Mouse (Mus musculus) hindbrain, embryonic 15.5 days (tissue): ENCODE measurements around the gene St6galnac3. TPM values are rescaled to one million over a fixed set of nuclear protein-coding genes. Genes with fewer than 3 reads are reported as not detected.

Experiments used
- ATAC-seq: fragments of 200-750 bp; cut with Nextera tagmentation; 2 replicates; pipeline ENCODE4 v1.8.0; 2017; ENCODE audit warnings: low read depth, moderate number of reproducible peaks, moderate TSS enrichment; ENCODE audit not compliant: low FRiP score
- H3K27ac ChIP-seq: fragments of 300-500 bp; sonication (generic); replicated peaks from 2 replicates; pipeline ENCODE4 v1.5.1; 2015; ENCODE audit warnings: mild to moderate bottlenecking, inconsistent platforms
- H3K27me3 ChIP-seq: fragments of 300-500 bp; sonication (generic); 2 replicates; pipeline ENCODE4 v1.6.1; 2015; ENCODE audit warnings: control low read depth, inconsistent platforms
- H3K36me3 ChIP-seq: fragments of 300-500 bp; sonication (generic); 2 replicates; pipeline ENCODE4 v1.6.1; 2015; ENCODE audit warnings: control low read depth, inconsistent platforms
- H3K4me1 ChIP-seq: fragments of 300-500 bp; sonication (generic); replicated peaks from 2 replicates; pipeline ENCODE4 v1.6.1; 2015; ENCODE audit warnings: control low read depth, inconsistent platforms
- H3K4me2 ChIP-seq: fragments of 300-500 bp; sonication (generic); 2 replicates; pipeline ENCODE4 v1.6.1; 2015; ENCODE audit warnings: moderate library complexity, mild to moderate bottlenecking, inconsistent platforms
- H3K4me3 ChIP-seq: fragments of 300-500 bp; sonication (generic); 2 replicates; pipeline ENCODE4 v1.5.1; 2015; ENCODE audit warnings: mild to moderate bottlenecking, inconsistent platforms
- H3K9ac ChIP-seq: fragments of 300-500 bp; sonication (generic); 2 replicates; pipeline ENCODE4 v1.6.1; 2015; ENCODE audit warnings: inconsistent platforms
- H3K9me3 ChIP-seq: fragments of 300-500 bp; sonication (generic); 2 replicates; pipeline ENCODE4 v1.6.1; 2016; ENCODE audit warnings: control low read depth, inconsistent platforms
- WGBS: fragments of 180-500 bp; shearing (Covaris S2); methylation state at CpG from one replicate; pipeline ENCODE4 v1.1.7; 2015; 5-methylcytosine and 5-hydroxymethylcytosine counted together
- polyA plus RNA-seq: library from polyadenylated mRNA; unstranded; fragments of >200 nt; fragmentation: Nextera tagmentation; extraction: Ambion mirVana; gene quantifications from 2 replicates; pipeline ENCODE4 v1.2.1, GENCODE M21; 2015

The St6galnac3 gene
- polyA plus RNA-seq, 1 experiment from 2014 or later = 23.1 TPM

DNA sequence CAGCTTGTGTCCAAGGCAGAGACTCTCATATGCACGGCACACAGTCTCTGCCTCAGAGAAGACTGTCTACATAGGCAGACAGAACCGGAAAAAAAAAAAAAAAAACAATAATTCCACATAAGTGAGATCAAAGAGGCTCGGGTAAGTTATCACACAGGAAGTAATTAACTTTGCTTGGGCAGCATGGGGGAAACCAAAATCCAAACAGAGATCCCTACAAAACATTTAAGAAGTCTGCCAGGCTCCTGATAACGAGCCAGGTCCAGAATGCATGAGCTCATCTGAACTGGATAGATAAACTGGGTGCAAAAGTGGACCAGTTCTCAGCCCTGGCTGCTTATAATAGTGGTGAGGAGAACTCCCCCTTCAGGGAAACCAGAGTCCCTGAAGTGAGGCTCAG is 484.6 kb downstream of the St6galnac3 start:
- H3K27ac ChIP-seq = no peak overlapping the region
- no peak for ATAC-seq
- peaks cover 3% of the 10 kb centered on the region; the same call in 1 of the 2 replicates for H3K4me1 ChIP-seq
- H3K4me2 ChIP-seq = no peak overlapping the region
- no peaks in the 10 kb centered on the region for H3K27me3 ChIP-seq
- WGBS = 59% methylated on average over 4 of the region's 4 CpGs
- H3K4me3 ChIP-seq = no peak overlapping the region
- H3K36me3 ChIP-seq = no peaks in the 10 kb centered on the region
- H3K9me3 ChIP-seq = no peaks in the 10 kb centered on the region
- no peak overlapping the region for H3K9ac ChIP-seq

DNA sequence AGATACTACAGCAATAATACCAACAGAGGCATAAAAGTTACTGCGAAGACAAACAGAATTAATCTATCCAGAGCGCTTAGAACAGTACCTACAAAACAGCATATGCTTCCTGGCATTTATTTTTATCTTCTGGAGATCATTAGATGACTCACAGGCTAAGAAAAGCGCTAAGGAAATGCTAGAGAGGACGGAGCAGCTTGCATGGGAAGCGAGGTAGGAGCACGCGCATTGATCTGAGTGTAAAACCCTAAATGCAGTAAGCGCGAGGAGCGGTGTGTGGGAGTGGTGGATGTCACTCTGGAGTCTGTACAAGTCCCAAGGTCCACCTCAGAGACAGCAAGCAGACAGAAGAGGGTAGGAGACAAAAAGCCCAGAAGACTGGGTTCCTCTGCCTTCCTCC is 486.6 kb downstream of the St6galnac3 start:
- Histone ChIP-seq H3K36me3 (no peaks in the 10 kb centered on the region), H3K27me3 (no peaks in the 10 kb centered on the region), H3K4me1 (peaks cover 3% of the 10 kb centered on the region; the same call in 1 of the 2 replicates), H3K4me2 (no peak overlapping the region), H3K9me3 (no peaks in the 10 kb centered on the region), H3K9ac (no peak overlapping the region), H3K27ac (no peak overlapping the region), H3K4me3 (no peak overlapping the region)
- ATAC-seq = no peak
- WGBS = 91% methylated on average over 10 of the region's 10 CpGs

DNA sequence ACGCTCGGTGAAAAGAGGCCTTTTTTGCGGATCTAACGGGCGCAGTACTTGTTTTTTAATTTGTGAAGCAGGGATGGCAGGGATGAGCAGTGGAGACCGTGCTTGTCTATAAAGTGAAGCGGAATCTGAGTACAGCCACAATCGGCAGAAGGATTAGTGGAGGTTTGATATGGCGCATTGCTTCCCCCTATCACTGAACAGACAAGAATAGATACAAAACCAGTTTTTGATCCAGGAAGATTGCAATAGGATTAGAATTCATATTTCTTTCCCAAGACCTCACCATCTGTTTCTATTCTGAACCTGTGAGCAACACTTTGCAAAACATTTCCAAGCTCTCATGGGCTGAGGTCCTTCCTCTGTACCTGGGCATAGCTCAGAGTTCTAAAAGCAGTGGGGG is 488.7 kb downstream of the St6galnac3 start:
- WGBS = 90% methylated on average over 9 of the region's 9 CpGs
- no peak overlapping the region for H3K27ac ChIP-seq
- peaks cover 3% of the 10 kb centered on the region; the same call in 1 of the 2 replicates for H3K4me1 ChIP-seq
- no peaks in the 10 kb centered on the region for H3K9me3 ChIP-seq
- no peak for ATAC-seq
- H3K9ac ChIP-seq = no peak overlapping the region
- H3K4me2 ChIP-seq = no peak overlapping the region
- no peaks in the 10 kb centered on the region for H3K27me3 ChIP-seq
- no peak overlapping the region for H3K4me3 ChIP-seq
- no peaks in the 10 kb centered on the region for H3K36me3 ChIP-seq

DNA sequence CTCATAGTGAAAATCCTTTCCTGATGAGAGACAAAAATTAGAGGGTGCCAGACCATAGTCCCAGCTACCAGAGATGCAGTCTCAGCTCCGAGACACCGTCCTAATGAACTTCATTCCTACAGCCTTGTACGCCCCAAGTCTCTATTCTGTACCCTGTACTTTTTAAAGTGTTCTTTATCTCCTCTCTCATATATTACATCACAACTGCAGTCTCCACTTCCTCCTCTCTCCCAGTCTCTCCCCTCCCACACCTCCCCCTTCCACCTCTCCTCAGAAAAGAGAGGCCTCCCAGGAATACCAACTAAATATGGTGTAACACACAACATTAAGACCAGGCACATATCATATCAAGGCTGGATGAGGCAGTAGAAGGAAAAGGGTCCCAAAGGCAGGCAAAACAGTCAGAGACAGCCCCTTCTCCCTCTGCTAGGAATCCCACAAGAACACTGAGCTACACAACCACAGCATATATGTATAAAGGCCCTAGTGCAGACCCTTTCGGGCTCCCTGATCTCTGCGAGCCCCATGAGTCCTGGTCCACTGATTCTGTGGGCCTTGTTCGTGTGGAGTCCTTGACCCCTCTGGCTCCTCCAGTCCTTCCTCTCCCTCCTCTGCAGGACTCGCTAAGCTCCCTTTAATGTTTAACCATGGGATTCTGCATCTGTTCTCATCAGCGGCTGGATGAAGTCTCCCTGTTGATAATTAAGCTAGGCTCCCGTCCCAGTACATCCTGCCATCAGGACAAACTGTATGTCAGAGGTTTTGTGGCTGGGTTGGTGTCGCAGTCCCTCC is 502.2 kb downstream of the St6galnac3 start:
- Histone ChIP-seq H3K27ac (no peak overlapping the region), H3K4me3 (no peak overlapping the region), H3K4me2 (no peak overlapping the region), H3K36me3 (no peaks in the 10 kb centered on the region), H3K9ac (no peak overlapping the region), H3K9me3 (no peaks in the 10 kb centered on the region), H3K27me3 (no peaks in the 10 kb centered on the region), H3K4me1 (no peaks in the 10 kb centered on the region)
- WGBS = 79% methylated on average over 10 of the region's 10 CpGs
- no peak for ATAC-seq

- WGBS = 90% methylated on average over 2 of the region's 2 CpGs
- H3K27me3 ChIP-seq = no peaks in the 10 kb centered on the region
- H3K36me3 ChIP-seq = no peaks in the 10 kb centered on the region
- ATAC-seq = no peak
- no peak overlapping the region for H3K9ac ChIP-seq
- H3K9me3 ChIP-seq = no peaks in the 10 kb centered on the region
- H3K4me1 ChIP-seq = no peaks in the 10 kb centered on the region
- no peak overlapping the region for H3K27ac ChIP-seq
- H3K4me3 ChIP-seq = no peak overlapping the region
- H3K4me2 ChIP-seq = no peak overlapping the region
These were observed 505.6 kb downstream of the St6galnac3 start for GRCm38 (mm10) chr3:153219391-153219790.

DNA sequence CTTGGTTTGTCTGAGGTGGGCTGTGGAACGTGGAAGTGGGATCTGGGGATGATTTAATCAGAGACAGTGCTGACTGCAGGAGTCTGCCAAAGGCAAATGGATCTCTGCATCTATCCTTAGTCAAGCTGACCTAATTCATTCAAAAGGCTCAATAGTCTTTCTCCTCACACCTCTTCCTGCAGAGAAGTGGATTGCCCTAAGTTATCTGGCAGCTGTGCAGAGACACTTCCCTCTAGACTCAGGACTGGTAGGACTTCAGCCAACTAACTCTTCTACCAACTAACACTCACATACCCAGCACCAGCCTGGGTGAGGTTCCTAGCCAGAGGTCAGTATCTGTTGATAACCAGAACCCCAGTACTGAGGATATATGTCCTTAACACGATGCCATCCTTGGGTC is 516.8 kb downstream of the St6galnac3 start:
- Histone ChIP-seq H3K9me3 (no peaks in the 10 kb centered on the region), H3K36me3 (no peaks in the 10 kb centered on the region), H3K27ac (no peak overlapping the region), H3K4me3 (no peak overlapping the region), H3K9ac (no peak overlapping the region), H3K4me1 (0 out of 2 replicates have a peak, but pooled peaks cover 3% of the 10 kb centered on the region), H3K27me3 (no peaks in the 10 kb centered on the region), H3K4me2 (no peak overlapping the region)
- no peak for ATAC-seq
- 76% methylated on average over 2 of the region's 2 CpGs for WGBS

DNA sequence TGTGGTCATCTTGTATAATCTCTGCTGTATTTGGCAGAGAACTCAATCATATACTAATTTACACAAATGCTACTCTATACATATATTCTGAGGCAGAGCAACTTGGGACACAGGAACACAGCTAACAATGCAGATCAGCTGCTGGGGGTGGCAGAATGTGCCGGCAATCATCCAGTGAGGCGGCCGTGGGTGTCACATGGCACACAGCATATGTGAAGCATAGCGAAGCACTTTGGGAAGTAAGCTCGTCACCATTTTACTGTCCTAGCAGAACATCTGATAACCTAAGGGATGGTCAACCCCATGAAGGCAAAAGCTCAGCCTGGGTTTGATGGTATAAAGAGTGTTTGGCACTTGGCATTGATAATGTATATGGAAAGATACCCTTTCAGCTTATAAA is 520.9 kb downstream of the St6galnac3 start:
- Histone ChIP-seq H3K4me1 (peaks cover 5% of the 10 kb centered on the region; the same call in 1 of the 2 replicates), H3K4me3 (no peak overlapping the region), H3K9me3 (no peaks in the 10 kb centered on the region), H3K36me3 (no peaks in the 10 kb centered on the region), H3K9ac (no peak overlapping the region), H3K27me3 (no peaks in the 10 kb centered on the region), H3K4me2 (no peak overlapping the region), H3K27ac (no peak overlapping the region)
- 91% methylated on average over 5 of the region's 5 CpGs for WGBS
- ATAC-seq = no peak

DNA sequence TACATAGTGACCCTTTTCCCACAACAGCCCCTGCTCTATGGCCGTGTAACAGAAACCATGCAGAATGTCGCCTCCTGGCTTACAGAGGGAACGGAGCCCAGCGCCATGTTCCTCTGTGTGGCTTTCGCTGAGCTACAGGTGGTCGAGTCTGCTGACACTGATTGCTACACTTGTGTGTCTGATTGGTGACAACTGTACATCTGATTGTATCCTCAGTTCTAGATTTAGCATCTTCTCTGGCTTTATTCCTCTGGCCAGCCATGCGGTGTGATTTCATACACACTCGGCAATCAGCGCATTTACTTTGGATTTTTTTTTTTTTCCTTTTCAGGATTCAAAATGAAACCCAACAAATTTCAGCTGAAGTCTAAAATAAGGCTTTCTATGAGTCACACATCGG is 523.1 kb downstream of the St6galnac3 start:
- no peak for ATAC-seq
- Histone ChIP-seq H3K9me3 (no peaks in the 10 kb centered on the region), H3K27me3 (no peaks in the 10 kb centered on the region), H3K4me2 (no peak overlapping the region), H3K36me3 (no peaks in the 10 kb centered on the region), H3K27ac (no peak overlapping the region), H3K9ac (no peak overlapping the region), H3K4me1 (peaks cover 5% of the 10 kb centered on the region; the same call in 1 of the 2 replicates), H3K4me3 (no peak overlapping the region)
- WGBS = 94% methylated on average over 10 of the region's 10 CpGs

GRCm38 (mm10) chr3:153200801-153201200 is 524.2 kb downstream of the St6galnac3 start:
- Histone ChIP-seq H3K36me3 (no peaks in the 10 kb centered on the region), H3K4me2 (no peak overlapping the region), H3K9ac (no peak overlapping the region), H3K27me3 (no peaks in the 10 kb centered on the region), H3K27ac (no peak overlapping the region), H3K4me1 (peaks cover 5% of the 10 kb centered on the region; the same call in 1 of the 2 replicates), H3K9me3 (no peaks in the 10 kb centered on the region), H3K4me3 (no peak overlapping the region)
- ATAC-seq = no peak
- WGBS = 91% methylated on average over 12 of the region's 12 CpGs

DNA sequence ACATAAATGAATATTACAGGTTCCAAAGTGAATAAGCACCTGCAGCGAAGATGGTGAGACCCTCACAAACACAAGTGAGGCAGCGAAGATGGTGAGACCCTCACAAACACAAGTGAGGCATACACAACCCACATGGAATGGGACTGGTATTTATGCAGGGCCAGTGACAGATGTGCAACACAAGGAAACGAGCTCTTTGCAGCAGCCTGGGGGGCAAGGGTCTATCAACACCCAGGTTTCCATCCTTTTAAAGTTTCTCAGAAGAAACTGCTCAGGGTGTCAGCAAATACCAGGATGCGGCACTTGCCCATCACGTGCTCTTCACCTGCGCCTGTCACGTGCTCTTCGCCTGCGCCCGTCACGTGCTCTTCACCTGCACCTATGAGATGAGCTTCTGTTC is 524.9 kb downstream of the St6galnac3 start:
- Histone ChIP-seq H3K9me3 (no peaks in the 10 kb centered on the region), H3K27ac (no peak overlapping the region), H3K4me2 (no peak overlapping the region), H3K36me3 (no peaks in the 10 kb centered on the region), H3K4me1 (peaks cover 5% of the 10 kb centered on the region; the same call in 1 of the 2 replicates), H3K4me3 (no peak overlapping the region), H3K9ac (no peak overlapping the region), H3K27me3 (no peaks in the 10 kb centered on the region)
- 93% methylated on average over 11 of the region's 11 CpGs for WGBS
- no peak for ATAC-seq

- H3K27me3 ChIP-seq = no peaks in the 10 kb centered on the region
- 53% methylated on average over 8 of the region's 8 CpGs for WGBS
These were observed 525.7 kb downstream of the St6galnac3 start for GRCm38 (mm10) chr3:153199251-153199650.

DNA sequence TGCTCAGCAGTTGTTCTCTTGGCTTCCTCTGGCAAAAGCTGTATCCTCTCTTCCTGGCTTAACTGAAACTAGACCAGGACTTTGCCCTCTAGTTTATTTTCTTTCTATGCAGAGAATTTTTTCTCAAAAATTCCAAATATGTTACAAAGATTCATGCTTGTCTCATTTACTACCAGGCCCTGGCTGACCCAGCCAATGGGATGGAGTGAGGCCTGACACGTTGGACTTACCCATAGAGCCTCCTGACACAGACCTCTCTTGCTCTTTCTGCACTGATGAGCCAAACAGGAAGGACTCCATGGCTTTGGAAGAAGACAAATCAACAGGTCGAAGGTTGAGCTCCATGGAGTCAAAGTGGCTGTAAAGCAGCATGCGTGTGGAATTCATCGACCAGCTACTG is 526.5 kb downstream of the St6galnac3 start:
- Histone ChIP-seq H3K4me2 (no peak overlapping the region), H3K4me3 (no peak overlapping the region), H3K36me3 (no peaks in the 10 kb centered on the region), H3K9ac (no peak overlapping the region), H3K9me3 (no peaks in the 10 kb centered on the region), H3K4me1 (peaks cover 5% of the 10 kb centered on the region; the same call in 1 of the 2 replicates), H3K27me3 (no peaks in the 10 kb centered on the region), H3K27ac (no peak overlapping the region)
- no peak for ATAC-seq
- 77% methylated on average over 4 of the region's 4 CpGs for WGBS

More at GRCm38 (mm10) chr3:153199251-153199650, 525.7 kb downstream of the St6galnac3 start:
- Histone ChIP-seq H3K4me2 (no peak overlapping the region), H3K4me1 (peaks cover 5% of the 10 kb centered on the region; the same call in 1 of the 2 replicates), H3K27ac (no peak overlapping the region), H3K9ac (no peak overlapping the region), H3K36me3 (no peaks in the 10 kb centered on the region), H3K9me3 (no peaks in the 10 kb centered on the region), H3K4me3 (no peak overlapping the region)
- ATAC-seq = no peak
